ENCODE assay signal across 11 mouse cellular contexts in the genomic region with DNA sequence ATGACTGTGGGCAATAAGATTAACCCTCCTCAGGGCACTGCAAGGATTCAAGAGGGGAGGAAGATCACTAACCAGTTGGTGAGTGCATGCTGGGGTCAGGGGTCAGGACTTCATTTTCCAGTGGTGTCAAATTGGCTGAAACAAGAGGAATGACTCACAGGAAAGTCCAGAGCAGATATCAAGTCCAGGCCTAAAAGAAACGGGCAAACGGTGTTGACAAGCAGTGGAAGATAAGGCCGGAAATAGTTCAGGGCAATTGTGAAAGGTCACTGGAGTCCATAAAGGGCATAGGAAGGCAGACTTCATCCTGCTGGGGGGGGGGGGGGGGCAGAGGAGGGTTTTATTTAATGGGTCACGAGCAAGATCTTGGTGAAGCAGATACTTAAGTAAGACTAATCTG.
A peak's percentile ranks its signal among the peaks of the same experiment; 100 is the strongest.
DNase-seq lines count a peak whose midpoint lies in the region; ATAC-seq and TF ChIP-seq lines count a peak whose summit lies in the region.
"Had no signal": no experiment of that assay in that cellular context is flagged by ENCODE, and none has a peak within 500 bp of the region (broad histone marks: within the 10 kb centered on the region; RNA-seq: fewer than 3 reads in every experiment).

No protein-coding gene starts in this region.

- no peak overlapping the region for H3K4me2 ChIP-seq in intestine, postnatal 0 days (replicated peaks; ENCODE audit: low read depth)
- H3K4me2 ChIP-seq: forebrain, embryonic 13.5 days; liver, embryonic 15.5 days had no signal

- H3K36me3 ChIP-seq in heart, embryonic 10.5 days, result no peaks in the 10 kb centered on the region
- H3K36me3 ChIP-seq in intestine, postnatal 0 days (ENCODE audit: control insufficient read depth, insufficient read depth), result no peaks in the 10 kb centered on the region
- H3K36me3 ChIP-seq: liver, embryonic 15.5 days had no signal

- peak overlapping the region; percentile 84 for H3K27ac ChIP-seq in heart, embryonic 10.5 days
- no peak overlapping the region for H3K27ac ChIP-seq in intestine, postnatal 0 days (ENCODE audit: low read depth, low read length)
- H3K27ac ChIP-seq: forebrain, embryonic 13.5 days; liver, embryonic 15.5 days had no signal

- DNase-seq in adrenal gland, adult 2 months, result peak; percentile 17
- DNase-seq in adrenal gland, postnatal 25 days, result no peak
- DNase-seq in 416B (ENCODE audit: low read depth), result peak; percentile 9
- DNase-seq in heart, embryonic 10.5 days (ENCODE audit: low spot score), result peak; percentile 92
- DNase-seq in thymus, adult 18-20 months, result no peak
- DNase-seq in cerebellum, postnatal 25 days, result no peak
- DNase-seq: gastrocnemius, postnatal 36 days had no signal

- no peaks in the 10 kb centered on the region for H3K9me3 ChIP-seq in heart, embryonic 10.5 days
- H3K9me3 ChIP-seq in intestine, postnatal 0 days (ENCODE audit: control insufficient read depth), result no peaks in the 10 kb centered on the region
- H3K9me3 ChIP-seq: forebrain, embryonic 13.5 days; liver, embryonic 15.5 days had no signal

- ATAC-seq in intestine, postnatal 0 days, result peak; percentile 82
- ATAC-seq in granulocyte monocyte progenitor cell, adult 5-6 weeks (replicated peaks; ENCODE audit: poor library complexity, severe bottlenecking), result no peak
- ATAC-seq: forebrain, embryonic 13.5 days had no signal

- H3K27me3 ChIP-seq in heart, embryonic 10.5 days (ENCODE audit: insufficient read depth, poor library complexity, severe bottlenecking), result no peaks in the 10 kb centered on the region
- H3K27me3 ChIP-seq in intestine, postnatal 0 days (replicated peaks; ENCODE audit: control insufficient read depth, insufficient read depth, low read length), result no peaks in the 10 kb centered on the region
- H3K27me3 ChIP-seq: forebrain, embryonic 13.5 days; liver, embryonic 15.5 days had no signal

- 0% methylated on average over 4 of the region's 4 CpGs for WGBS in heart, embryonic 10.5 days
- WGBS in intestine, postnatal 0 days, result 21% methylated on average over 4 of the region's 4 CpGs

- H3K9ac ChIP-seq in intestine, postnatal 0 days (ENCODE audit: low read depth, low read length), result no peak overlapping the region
- H3K9ac ChIP-seq: forebrain, embryonic 13.5 days; liver, embryonic 15.5 days had no signal

- H3K4me3 ChIP-seq in heart, embryonic 10.5 days, result 0 out of 2 replicates have a peak overlapping the region, but pooled peaks have one; percentile 1
- H3K4me3 ChIP-seq in intestine, postnatal 0 days (ENCODE audit: low read depth, low read length), result no peak overlapping the region
- H3K4me3 ChIP-seq: forebrain, embryonic 13.5 days; liver, embryonic 15.5 days had no signal

- TF ChIP-seq CTCF in intestine, postnatal 0 days (IDR thresholded peaks at IDR 0.05; ENCODE audit: low read depth), result no peak

- peaks cover 34% of the 10 kb centered on the region for H3K4me1 ChIP-seq in heart, embryonic 10.5 days
- H3K4me1 ChIP-seq in intestine, postnatal 0 days (replicated peaks; ENCODE audit: control insufficient read depth, insufficient read depth, low read length), result no peaks in the 10 kb centered on the region
- H3K4me1 ChIP-seq: liver, embryonic 15.5 days had no signal

Comparison
In these comparisons a context has a peak if more than half of its experiments do, and no peak if none do; other contexts are left out.
1. DNase-seq: peak in adrenal gland, adult 2 months (single experiment), 416B (single experiment) and heart, embryonic 10.5 days (single experiment); none in adrenal gland, postnatal 25 days (single experiment), thymus, adult 18-20 months (0 of 2) and cerebellum, postnatal 25 days (0 of 2).